Mouse (Mus musculus) thymus, adult 2 months (tissue): ENCODE data around the gene Ccdc33.

Source experiments
- CTCF ChIP-seq: fragments of 200-500 bp; IDR thresholded peaks from 2 replicates; pipeline ENCODE4 v1.5.1; 2012; ENCODE audit warnings: mild to moderate bottlenecking, control low read depth, low read length, moderate library complexity, borderline replicate concordance; ENCODE audit not compliant: control insufficient read depth, poor library complexity, insufficient read depth; ENCODE audit errors: extremely low read depth
- POLR2A ChIP-seq: fragments of 200-500 bp; IDR thresholded peaks from 2 replicates; pipeline ENCODE4 v1.6.1; 2012; ENCODE audit warnings: mild to moderate bottlenecking, low read length, control low read depth, moderate library complexity; ENCODE audit not compliant: control insufficient read depth, poor library complexity, insufficient read depth; ENCODE audit errors: extremely low read depth

DNA sequence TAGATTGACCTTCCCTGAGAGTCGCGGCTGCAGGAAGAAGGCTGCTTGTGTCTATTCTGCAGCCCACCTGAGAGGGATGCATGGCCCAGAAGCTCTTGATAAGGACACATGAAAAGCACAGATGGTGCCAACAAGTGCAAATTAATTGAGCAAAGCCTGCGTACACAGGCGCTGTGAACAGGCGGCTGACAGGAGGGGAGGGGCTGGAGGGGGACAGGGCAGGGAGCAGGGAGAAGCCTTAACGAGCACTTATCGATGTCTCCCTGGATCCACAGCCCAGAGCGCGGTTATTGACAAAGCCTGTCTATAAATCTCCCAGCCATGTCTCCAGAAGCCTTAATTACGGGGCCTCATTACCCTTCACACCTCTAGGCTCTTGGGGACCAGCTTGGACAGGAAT lies 73.8 kb downstream of the Ccdc33 start:
- TF ChIP-seq POLR2A (no peak), CTCF (no peak)
